Mouse (Mus musculus) myocyte (in vitro differentiated cells): ENCODE results near the gene Jakmip3. TPM values are rescaled to one million over a fixed set of nuclear protein-coding genes. Genes with fewer than 3 reads are reported as not detected.

Experiments
- polyA plus RNA-seq: library from polyadenylated mRNA; unstranded; fragments of >200 nt; fragmentation: generic; extraction: Trizol; gene quantifications from one replicate; pipeline ENCODE4 v1.2.1, GENCODE M21; 2012; ENCODE audit warnings: missing spikeins

Gene Jakmip3
- polyA plus RNA-seq, 1 experiment: 0.01 TPM

Other genes with a start within 250 kb of the Jakmip3 start
- 23.0 TPM for gene Ppp2r2d, start 94.7 kb upstream of the Jakmip3 start, polyA plus RNA-seq
- gene Mapk1ip1, start 94.5 kb upstream of the Jakmip3 start, polyA plus RNA-seq: 6.2 TPM
- 49.7 TPM for gene Bnip3, start 31.2 kb upstream of the Jakmip3 start, polyA plus RNA-seq
- not detected for gene Dpysl4, start 145.3 kb downstream of the Jakmip3 start, polyA plus RNA-seq